Mouse (Mus musculus) frontal cortex, postnatal 36 days (tissue): Measurements from ENCODE around the gene Cpne5.
"Not testable (repeated sequence)": the region's sequence is repeated elsewhere in the genome, so short reads cannot be mapped to it uniquely, and the experiment has no call there.

ENCODE experiments used
- DNase-seq, 2 experiments: peaks; one replicate each; pipeline ENCODE4 v3.0.0; 2022; ENCODE audit warnings: low spot score in 2 of 2

Gene Cpne5

GRCm38 (mm10) chr17:29237772-29238420, at the start of gene Cpne5:
TSS of gene Cpne5 (minus strand) at chr17:29238167.
- DNase-seq, result peak in 1 of 2 experiments; percentile 53

GRCm38 (mm10) chr17:29282216-29282952, 44.4 kb upstream of the Cpne5 start:
- DNase-seq, result no peak

- no peak for DNase-seq
Measured at GRCm38 (mm10) chr17:29281541-29281940, 43.6 kb upstream of the Cpne5 start.

GRCm38 (mm10) chr17:29280422-29280821, 42.5 kb upstream of the Cpne5 start:
- DNase-seq, result no peak

- DNase-seq, result no peak
Measured at GRCm38 (mm10) chr17:29273889-29274288, 35.9 kb upstream of the Cpne5 start.

GRCm38 (mm10) chr17:29273156-29273555, 35.2 kb upstream of the Cpne5 start:
- no peak for DNase-seq

GRCm38 (mm10) chr17:29270148-29270698, 32.3 kb upstream of the Cpne5 start:
- no peak for DNase-seq

GRCm38 (mm10) chr17:29269349-29269706, 31.4 kb upstream of the Cpne5 start:
- DNase-seq, result no peak

GRCm38 (mm10) chr17:29268682-29269348, 30.8 kb upstream of the Cpne5 start, which contains the start of gene BC004004:
TSS of gene BC004004 (plus strand) at chr17:29268788.
- peak; percentile 93 to 97 for DNase-seq

- no peak for DNase-seq
Measured at GRCm38 (mm10) chr17:29267931-29268681, 30.1 kb upstream of the Cpne5 start.

- DNase-seq, result not testable (repeated sequence)
Measured at GRCm38 (mm10) chr17:29267040-29267439, 29.1 kb upstream of the Cpne5 start.

- no peak for DNase-seq
Measured at GRCm38 (mm10) chr17:29264760-29265159, 26.8 kb upstream of the Cpne5 start.

GRCm38 (mm10) chr17:29263840-29264633, 26.1 kb upstream of the Cpne5 start, which contains the start of gene Ppil1:
TSS of gene Ppil1 (minus strand) at chr17:29264186.
- DNase-seq, result peak; percentile 79 to 81

GRCm38 (mm10) chr17:29263417-29263816, 25.4 kb upstream of the Cpne5 start:
- DNase-seq, result no peak

- DNase-seq, result no peak
Measured at GRCm38 (mm10) chr17:29262259-29262649, 24.3 kb upstream of the Cpne5 start.

- no peak for DNase-seq
Measured at GRCm38 (mm10) chr17:29261603-29262258, 23.8 kb upstream of the Cpne5 start.

GRCm38 (mm10) chr17:29260501-29260900, 22.5 kb upstream of the Cpne5 start:
- no peak for DNase-seq

GRCm38 (mm10) chr17:29259489-29259888, 21.5 kb upstream of the Cpne5 start:
- peak; percentile 72 to 74 for DNase-seq

- no peak for DNase-seq
Measured at GRCm38 (mm10) chr17:29258921-29259320, 21.0 kb upstream of the Cpne5 start.

- DNase-seq, result no peak
Measured at GRCm38 (mm10) chr17:29258025-29258558, 20.1 kb upstream of the Cpne5 start.
